In the genomic region with DNA sequence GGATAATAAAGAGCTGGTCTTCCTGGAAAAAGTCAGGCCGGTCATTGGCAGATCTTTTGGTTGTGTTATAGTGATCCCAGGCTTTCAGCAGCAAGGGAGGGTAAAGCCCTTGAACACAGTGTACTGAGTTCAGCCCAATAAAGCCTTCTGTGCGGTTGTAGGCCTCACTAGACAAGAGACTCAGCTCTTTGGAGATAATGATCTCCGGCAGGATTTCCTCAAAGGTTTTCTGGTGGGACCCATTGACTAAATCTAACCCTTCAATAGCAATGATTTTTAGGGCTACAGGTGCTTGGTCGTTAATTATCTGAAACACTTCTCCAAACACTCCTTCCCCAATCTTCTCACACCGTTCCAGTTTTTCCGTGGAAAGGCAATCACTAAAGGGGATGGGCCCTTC, we compare ENCODE assay signal across 9 mouse cellular contexts. TPM values are rescaled to one million over a fixed set of nuclear protein-coding genes. Genes with fewer than 3 reads are reported as not detected.
DNase-seq lines count a peak whose midpoint lies in the region; ATAC-seq and TF ChIP-seq lines count a peak whose summit lies in the region.
"Had no signal": no experiment of that assay in that cellular context is flagged by ENCODE, and none has a peak within 500 bp of the region (broad histone marks: within the 10 kb centered on the region; RNA-seq: fewer than 3 reads in every experiment).

No protein-coding gene starts in this region.

- WGBS in heart, embryonic 12.5 days = 69% methylated on average over 6 of the region's 6 CpGs
- 89% methylated on average over 6 of the region's 6 CpGs for WGBS in forebrain, embryonic 13.5 days
- 25% methylated on average over 6 of the region's 6 CpGs for WGBS in liver, embryonic 14.5 days (ENCODE audit: insufficient replicate concordance)

- intact Hi-C loops in heart, postnatal 10 days (cut with DNase I) = no loop called here

- H3K4me1 ChIP-seq in heart, embryonic 12.5 days (replicated peaks) = peaks cover 28% of the 10 kb centered on the region
- peaks cover 38% of the 10 kb centered on the region for H3K4me1 ChIP-seq in forebrain, embryonic 13.5 days
- peaks cover 21 to 30% of the 10 kb centered on the region in 2 experiments for H3K4me1 ChIP-seq in liver, embryonic 14.5 days (replicated peaks; ENCODE audit: control insufficient read depth in 2 of 2, insufficient read depth in 2 of 2, low read length in 1 of 2)

- no peaks in the 10 kb centered on the region for H3K9me3 ChIP-seq in heart, embryonic 12.5 days (replicated peaks)
- H3K9me3 ChIP-seq in forebrain, embryonic 13.5 days (replicated peaks) = no peaks in the 10 kb centered on the region
- H3K9me3 ChIP-seq in liver, embryonic 14.5 days (ENCODE audit: control insufficient read depth, low read length) = no peaks in the 10 kb centered on the region

- no peak for DNase-seq in heart, postnatal 10 days
- peak; percentile 66 for DNase-seq in CD4-positive helper T cell, adult 2 months (ENCODE audit: low read depth, low spot score)
- DNase-seq in liver, embryonic 14.5 days (ENCODE audit: low read depth in 3 of 3, low spot score in 3 of 3) = peak in 1 of 3 experiments; percentile 22
- DNase-seq in layer of hippocampus, postnatal 25 days (ENCODE audit: extremely low spot score in 1 of 2, low spot score in 1 of 2) = no peak
- DNase-seq in layer of hippocampus, adult 9-11 months = no peak

- no peak for ATAC-seq in heart, embryonic 12.5 days (ENCODE audit: insufficient number of reproducible peaks, low FRiP score)
- no peak for ATAC-seq in forebrain, embryonic 13.5 days
- ATAC-seq in liver, embryonic 14.5 days (ENCODE audit: insufficient read depth) = no peak
- ATAC-seq in frontal cortex, adult (ENCODE audit: low TSS enrichment) = no peak

- H3K27ac ChIP-seq in heart, embryonic 12.5 days (ENCODE audit: poor library complexity, severe bottlenecking) = no peak overlapping the region
- no peak overlapping the region for H3K27ac ChIP-seq in forebrain, embryonic 13.5 days
- H3K27ac ChIP-seq in liver, embryonic 14.5 days = no peak overlapping the region

- no peak for TF ChIP-seq EP300 in liver, embryonic 14.5 days (IDR thresholded peaks at IDR 0.05; ENCODE audit: low read depth)

- no peak for TF ChIP-seq CTCF in liver, embryonic 14.5 days (IDR thresholded peaks at IDR 0.05; ENCODE audit: low read depth)

- peak overlapping the region; percentile 87 for H3K9ac ChIP-seq in heart, embryonic 12.5 days
- H3K9ac ChIP-seq in forebrain, embryonic 13.5 days = peak overlapping the region; percentile 81; the same call in 1 of the 2 replicates
- peak overlapping the region; percentile 90 for H3K9ac ChIP-seq in liver, embryonic 14.5 days (replicated peaks)

- no peaks in the 10 kb centered on the region for H3K27me3 ChIP-seq in heart, embryonic 12.5 days (replicated peaks)
- no peaks in the 10 kb centered on the region for H3K27me3 ChIP-seq in forebrain, embryonic 13.5 days
- H3K27me3 ChIP-seq in liver, embryonic 14.5 days (ENCODE audit: control insufficient read depth, insufficient read depth, low read length) = no peaks in the 10 kb centered on the region

- peaks cover 19% of the 10 kb centered on the region for H3K36me3 ChIP-seq in heart, embryonic 12.5 days
- H3K36me3 ChIP-seq in forebrain, embryonic 13.5 days (ENCODE audit: poor library complexity, severe bottlenecking) = peaks cover 32% of the 10 kb centered on the region
- peaks cover 21% of the 10 kb centered on the region for H3K36me3 ChIP-seq in liver, embryonic 14.5 days (replicated peaks; ENCODE audit: control insufficient read depth, insufficient read depth, low read depth)

- H3K4me3 ChIP-seq in heart, embryonic 12.5 days = peak overlapping the region; percentile 84
- H3K4me3 ChIP-seq in forebrain, embryonic 13.5 days = peak overlapping the region; percentile 82
- H3K4me3 ChIP-seq in liver, embryonic 14.5 days (ENCODE audit: insufficient read depth in 1 of 2, low read depth in 2 of 2, low read length in 2 of 2) = peak overlapping the region; percentile 82 to 97

- peak overlapping the region; percentile 86 for H3K4me2 ChIP-seq in heart, embryonic 12.5 days
- H3K4me2 ChIP-seq in forebrain, embryonic 13.5 days = peak overlapping the region; percentile 78
- peak overlapping the region; percentile 87 for H3K4me2 ChIP-seq in liver, embryonic 14.5 days (ENCODE audit: low read depth)

RNA-seq across cellular contexts. Expression of a gene that starts 1.5 kb away (rescaled TPM):
- 13.9 and 14.4 TPM in 2 replicates for polyA plus RNA-seq in heart, embryonic 12.5 days (2016; fragmentation: Nextera tagmentation; extraction: Ambion mirVana)
- 1 to 10 TPM; 2.4 TPM for total RNA-seq in heart, postnatal 10 days (2021)
- polyA plus RNA-seq in forebrain, embryonic 13.5 days (2015; fragmentation: Nextera tagmentation; extraction: Ambion mirVana) = 13.0 and 13.1 TPM in 2 replicates
- 4.5 and 5.7 TPM in 2 replicates for polyA plus RNA-seq in liver, embryonic 14.5 days (2012; rRNA removed)
- 10.5 and 12.6 TPM in 2 replicates for polyA plus RNA-seq in liver, embryonic 14.5 days (2014; fragmentation: Nextera tagmentation; extraction: Ambion mirVana)
- total RNA-seq in layer of hippocampus, postnatal 25 days (2021) = under 1 TPM; 0.30 to 0.33 TPM

RNA-seq across cellular contexts. Expression of a gene that starts 23.6 kb away (rescaled TPM):
- 1.8 and 2.2 TPM in 2 replicates for polyA plus RNA-seq in heart, embryonic 12.5 days (2016; fragmentation: Nextera tagmentation; extraction: Ambion mirVana)
- total RNA-seq in heart, postnatal 10 days (2021) = 1 to 10 TPM; 7.4 to 8.1 TPM
- polyA plus RNA-seq in forebrain, embryonic 13.5 days (2015; fragmentation: Nextera tagmentation; extraction: Ambion mirVana) = 0.26 and 0.30 TPM in 2 replicates
- 0.05 and 0.08 TPM in 2 replicates for polyA plus RNA-seq in liver, embryonic 14.5 days (2012; rRNA removed)
- 0.15 and 0.16 TPM in 2 replicates for polyA plus RNA-seq in liver, embryonic 14.5 days (2014; fragmentation: Nextera tagmentation; extraction: Ambion mirVana)
- total RNA-seq in layer of hippocampus, postnatal 25 days (2021) = 1 to 10 TPM; 2.5 to 2.6 TPM
- total RNA-seq: neutrophil, adult 5-6 weeks had no signal

RNA-seq across cellular contexts. Expression of a gene that starts 40.2 kb away (rescaled TPM):
- 97.4 and 101 TPM in 2 replicates for polyA plus RNA-seq in heart, embryonic 12.5 days (2016; fragmentation: Nextera tagmentation; extraction: Ambion mirVana)
- total RNA-seq in heart, postnatal 10 days (2021) = 10 to 100 TPM; 71.4 to 82.7 TPM
- polyA plus RNA-seq in forebrain, embryonic 13.5 days (2015; fragmentation: Nextera tagmentation; extraction: Ambion mirVana) = 133 and 136 TPM in 2 replicates
- polyA plus RNA-seq in liver, embryonic 14.5 days (2012; rRNA removed) = 38.3 and 40.1 TPM in 2 replicates
- 80.3 and 83.7 TPM in 2 replicates for polyA plus RNA-seq in liver, embryonic 14.5 days (2014; fragmentation: Nextera tagmentation; extraction: Ambion mirVana)
- 10 to 100 TPM; 51.3 to 65.6 TPM for total RNA-seq in layer of hippocampus, postnatal 25 days (2021)

RNA-seq across cellular contexts. Expression of a gene that starts 40.3 kb away (rescaled TPM):
- polyA plus RNA-seq in heart, embryonic 12.5 days (2016; fragmentation: Nextera tagmentation; extraction: Ambion mirVana) = 239 and 249 TPM in 2 replicates
- 100 to 1,000 TPM in 1 of 2 experiments, 10 to 100 TPM in 1; 89.1 to 105 TPM for total RNA-seq in heart, postnatal 10 days (2021)
- 174 and 181 TPM in 2 replicates for polyA plus RNA-seq in forebrain, embryonic 13.5 days (2015; fragmentation: Nextera tagmentation; extraction: Ambion mirVana)
- polyA plus RNA-seq in liver, embryonic 14.5 days (2012; rRNA removed) = 10.8 and 11.6 TPM in 2 replicates
- polyA plus RNA-seq in liver, embryonic 14.5 days (2014; fragmentation: Nextera tagmentation; extraction: Ambion mirVana) = 25.8 and 26.7 TPM in 2 replicates
- 10 to 100 TPM; 11.6 to 13.3 TPM for total RNA-seq in layer of hippocampus, postnatal 25 days (2021)

RNA-seq across cellular contexts. Expression of a gene that starts 46.2 kb away (rescaled TPM):
- polyA plus RNA-seq in heart, embryonic 12.5 days (2016; fragmentation: Nextera tagmentation; extraction: Ambion mirVana) = 0.17 and 0.19 TPM in 2 replicates
- total RNA-seq in heart, postnatal 10 days (2021) = under 1 TPM in 1 of 2 experiments, not detected in 1; 0.07 TPM
- 0.27 and 0.29 TPM in 2 replicates for polyA plus RNA-seq in forebrain, embryonic 13.5 days (2015; fragmentation: Nextera tagmentation; extraction: Ambion mirVana)
- polyA plus RNA-seq in liver, embryonic 14.5 days (2012; rRNA removed) = 0.02 and 0.03 TPM in 2 replicates
- polyA plus RNA-seq in liver, embryonic 14.5 days (2014; fragmentation: Nextera tagmentation; extraction: Ambion mirVana) = 0.03 and 0.06 TPM in 2 replicates
- under 1 TPM; 0.12 to 0.15 TPM for total RNA-seq in layer of hippocampus, postnatal 25 days (2021)
